Mouse (Mus musculus) cerebellum, adult 18-20 months (tissue): Measurements from ENCODE around the gene Acad9.

Experiments
- DNase-seq, 2 experiments: peaks; one replicate each; pipeline ENCODE4 v3.0.0; 2021

The Acad9 gene

DNA sequence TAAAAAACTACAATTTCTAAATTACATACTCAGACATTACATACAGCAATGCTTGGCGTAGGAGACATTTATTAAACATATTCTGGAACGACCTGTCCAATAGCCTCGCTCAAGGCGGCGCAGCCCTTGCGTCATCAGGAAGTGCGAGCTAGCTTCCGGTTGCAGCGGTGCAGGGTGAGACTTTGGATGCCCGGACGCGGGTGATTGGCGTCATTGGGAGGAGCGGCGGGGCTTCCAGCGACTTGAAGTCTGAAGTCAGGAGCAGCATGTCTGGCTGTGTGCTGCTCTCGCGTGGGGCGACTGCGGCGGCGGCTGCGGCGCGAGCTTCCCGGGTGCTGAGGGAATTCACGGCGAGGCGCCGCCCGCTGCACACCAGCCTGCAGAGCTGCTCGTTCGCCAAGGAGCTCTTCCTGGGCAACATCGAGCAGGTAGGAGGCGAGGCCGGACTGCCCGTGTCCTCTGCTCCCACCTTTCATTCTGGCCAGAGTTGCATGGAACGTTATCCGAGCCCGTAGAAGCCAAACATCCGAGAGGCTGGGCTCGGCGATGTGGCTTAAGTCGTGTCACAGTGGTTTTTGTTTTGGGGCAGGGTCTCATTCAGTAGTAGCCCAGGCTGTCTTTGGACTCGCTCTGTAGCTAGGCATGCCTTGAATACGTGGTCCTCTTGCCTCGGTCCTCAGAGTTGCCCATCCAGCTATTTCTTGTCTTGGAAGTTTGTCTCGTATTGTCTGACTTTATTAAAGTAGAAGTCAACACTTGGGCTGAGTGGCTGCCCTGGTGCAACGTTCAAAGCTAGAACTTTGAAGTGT is at the start of gene Acad9:
Gene Acad9, plus strand, starts transcription at position 137 of the 809 bp plus-strand sequence.
- peak; percentile 95 to 96 for DNase-seq

DNA sequence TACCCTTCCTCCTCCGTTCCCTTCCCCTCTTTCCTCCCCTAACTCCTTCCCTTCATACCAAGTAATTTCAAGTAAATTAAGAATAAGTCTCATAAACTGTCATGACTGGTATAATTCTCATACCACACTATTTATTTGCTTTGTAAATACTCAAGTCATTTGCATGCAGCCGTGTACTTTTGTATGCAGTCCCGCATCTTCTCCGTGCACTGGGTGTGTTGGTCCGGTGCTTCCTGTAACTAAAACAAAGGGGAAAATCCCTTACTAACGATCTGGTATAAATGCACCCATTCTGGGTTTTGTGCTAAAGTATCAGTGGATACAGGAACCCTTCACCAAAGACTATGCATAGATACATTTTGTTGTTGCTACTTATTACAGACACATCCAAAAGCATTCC is 40.0 kb upstream of the Acad9 start:
- DNase-seq = no peak

DNA sequence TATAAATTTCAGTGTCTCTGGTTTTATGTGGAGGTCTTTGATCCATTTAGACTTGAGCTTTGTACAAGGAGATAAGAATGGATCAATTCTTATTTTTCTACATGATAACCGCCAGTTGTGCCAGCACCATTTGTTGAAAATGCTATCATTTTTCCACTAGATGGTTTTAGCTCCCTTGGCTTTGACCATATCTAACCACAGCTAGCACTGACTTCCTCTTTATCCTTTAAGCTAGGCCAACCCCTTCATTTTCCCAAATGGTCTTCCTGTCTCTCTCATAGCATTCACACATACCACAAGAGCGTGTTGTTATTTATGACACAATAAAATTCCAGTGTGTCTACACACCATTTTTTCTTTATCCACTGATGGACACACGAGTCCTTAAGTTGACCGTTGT is 35.8 kb upstream of the Acad9 start:
- no peak for DNase-seq

DNA sequence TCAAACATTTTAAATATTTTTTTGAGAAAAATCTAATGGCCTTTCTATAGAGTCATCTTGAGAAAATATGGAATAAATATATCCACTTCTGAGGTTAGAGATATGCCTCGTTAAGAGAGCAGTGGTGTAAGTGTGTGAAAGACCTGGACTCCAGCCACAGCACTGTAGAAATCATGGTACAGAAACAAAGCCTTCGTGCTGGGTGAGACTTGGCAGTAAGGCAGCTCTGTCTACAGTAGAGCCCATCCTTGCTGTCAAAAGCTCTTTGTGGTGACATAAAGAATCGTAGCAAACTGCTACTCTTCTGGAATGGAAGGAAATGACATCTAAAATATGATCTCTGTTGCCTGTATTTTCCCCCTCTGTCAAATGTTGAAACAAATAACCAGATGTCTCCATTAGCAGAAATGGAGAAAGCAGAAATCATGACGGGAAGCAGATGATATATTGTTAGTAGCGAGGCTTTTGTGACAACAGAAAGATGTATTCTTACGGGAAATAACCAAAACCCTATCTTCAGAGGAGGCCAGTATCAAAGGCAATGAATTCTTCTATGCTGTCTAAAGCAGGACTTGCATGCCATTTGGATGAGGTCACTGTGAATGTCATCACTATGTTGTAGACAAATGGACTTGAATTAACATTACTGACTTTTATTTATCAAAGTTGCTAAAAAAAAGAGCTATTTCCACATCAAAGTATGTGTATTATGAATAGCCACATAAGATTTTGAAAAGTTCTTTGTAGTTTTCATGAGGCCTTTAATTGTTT is 33.9 kb upstream of the Acad9 start:
- DNase-seq = no peak

DNA sequence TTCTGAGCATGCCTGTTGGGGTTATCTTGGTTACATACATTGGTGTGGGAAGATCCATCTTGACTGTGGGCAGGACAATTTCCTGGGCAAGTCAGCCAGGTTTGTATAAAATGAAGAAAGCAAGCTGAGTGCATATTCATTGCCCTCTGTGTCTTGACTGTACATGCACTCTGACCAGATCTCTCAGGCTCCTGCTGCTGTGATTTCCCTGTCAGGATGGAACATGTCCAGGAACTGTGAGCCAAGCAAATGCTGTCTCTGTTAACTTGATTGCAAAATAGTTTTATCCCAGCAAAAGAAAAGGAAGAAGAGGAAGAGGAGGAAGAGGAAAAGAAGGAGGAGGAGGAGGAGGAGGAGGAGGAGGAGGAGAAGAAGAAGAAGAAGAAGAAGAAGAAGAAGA is 21.3 kb upstream of the Acad9 start:
- no peak for DNase-seq

DNA sequence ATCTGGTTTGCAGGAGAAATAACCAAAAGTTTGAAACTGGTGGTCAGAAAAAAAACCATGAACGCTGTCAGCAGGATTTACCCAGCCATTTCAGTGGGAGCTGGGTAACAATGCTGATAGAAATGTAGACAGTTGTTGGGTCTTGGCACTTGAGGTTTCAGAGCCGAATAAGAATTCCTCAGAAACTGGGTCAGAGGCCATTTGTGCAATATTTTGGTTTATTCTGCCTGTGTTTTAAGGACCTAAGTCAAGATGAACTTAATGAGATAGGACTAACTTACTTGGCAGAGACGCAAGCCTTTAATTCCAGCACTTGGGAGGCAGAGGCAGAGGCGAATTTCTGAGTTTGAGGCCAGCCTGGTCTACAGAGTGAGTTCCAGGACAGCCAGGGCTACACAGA is 20.7 kb upstream of the Acad9 start:
- DNase-seq = no peak

DNA sequence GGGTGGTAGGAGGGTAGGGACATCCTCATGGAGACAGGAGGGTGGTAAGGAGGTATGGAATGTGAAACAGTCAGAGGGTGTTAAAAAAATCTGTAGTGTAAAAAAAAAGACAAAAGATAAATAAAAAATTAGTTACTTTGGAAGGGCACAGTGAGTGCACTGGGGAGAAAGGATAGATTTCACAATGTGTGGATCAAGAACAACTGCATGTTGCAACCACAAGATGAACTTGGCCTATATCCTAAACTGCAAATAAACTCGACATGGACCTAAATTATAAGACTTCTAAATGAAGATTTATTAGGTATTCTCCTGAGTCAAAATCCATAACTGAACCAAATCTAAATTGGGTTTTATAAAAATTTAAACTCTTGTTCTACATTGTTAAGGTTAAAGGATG is 16.7 kb upstream of the Acad9 start:
- no peak for DNase-seq

DNA sequence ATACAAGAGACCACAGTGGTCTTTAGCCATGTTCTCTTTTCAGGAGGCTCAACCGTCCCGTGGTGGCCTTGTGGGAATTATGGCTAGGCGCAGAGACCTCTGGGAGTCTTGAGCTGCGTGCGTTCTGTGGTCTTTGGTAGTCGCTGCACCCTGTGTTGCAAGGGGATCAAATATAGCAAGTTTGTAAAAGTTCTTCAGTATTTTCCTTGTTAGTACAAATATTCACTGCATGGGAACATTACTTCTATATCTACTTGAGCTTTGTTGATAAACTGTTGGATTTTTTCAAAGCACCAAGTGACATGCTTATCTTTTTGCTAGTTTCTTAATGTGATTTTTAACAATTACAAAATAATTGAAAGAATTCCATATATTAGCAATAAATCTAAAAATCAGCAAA is 12.3 kb upstream of the Acad9 start, which contains the start of gene Ccdc144b:
Gene Ccdc144b, minus strand, starts transcription at position 101 of the 400 bp plus-strand sequence.
- no peak for DNase-seq

DNA sequence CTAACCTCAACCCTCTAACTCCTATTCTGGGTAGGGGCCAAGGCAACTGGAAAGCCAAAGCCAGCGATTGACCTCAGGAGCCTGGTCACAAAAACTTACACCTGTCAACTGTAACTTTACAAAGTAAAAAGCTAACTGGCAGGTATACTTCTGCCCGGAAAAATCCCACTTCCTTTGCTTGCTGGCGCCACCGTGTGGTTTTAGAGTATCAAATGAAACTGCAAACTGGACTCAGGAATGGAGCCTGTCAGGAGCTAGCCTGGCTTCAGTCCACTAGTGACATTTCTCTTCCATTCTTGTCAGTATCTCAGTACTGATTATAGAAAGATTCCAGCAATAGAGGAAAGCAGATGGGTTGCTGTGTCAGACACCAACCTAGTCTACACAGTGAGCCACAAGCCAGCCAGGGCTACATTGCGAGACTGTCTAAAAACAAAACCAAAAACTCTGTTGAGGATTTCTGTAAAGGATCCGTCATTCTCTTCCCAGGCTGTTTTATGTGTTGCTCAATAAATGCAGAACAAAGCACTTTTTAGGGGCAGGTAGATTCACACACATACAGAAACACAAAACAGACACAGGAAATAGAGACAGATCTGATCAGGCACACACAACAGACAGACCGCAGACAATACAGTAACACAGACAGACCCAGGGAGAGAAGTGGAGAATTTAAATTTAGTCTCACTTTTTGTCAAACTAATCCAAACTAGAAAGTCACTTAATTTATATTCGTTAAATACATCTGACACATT is 5.5 kb upstream of the Acad9 start:
- peak; percentile 58 to 61 for DNase-seq

DNA sequence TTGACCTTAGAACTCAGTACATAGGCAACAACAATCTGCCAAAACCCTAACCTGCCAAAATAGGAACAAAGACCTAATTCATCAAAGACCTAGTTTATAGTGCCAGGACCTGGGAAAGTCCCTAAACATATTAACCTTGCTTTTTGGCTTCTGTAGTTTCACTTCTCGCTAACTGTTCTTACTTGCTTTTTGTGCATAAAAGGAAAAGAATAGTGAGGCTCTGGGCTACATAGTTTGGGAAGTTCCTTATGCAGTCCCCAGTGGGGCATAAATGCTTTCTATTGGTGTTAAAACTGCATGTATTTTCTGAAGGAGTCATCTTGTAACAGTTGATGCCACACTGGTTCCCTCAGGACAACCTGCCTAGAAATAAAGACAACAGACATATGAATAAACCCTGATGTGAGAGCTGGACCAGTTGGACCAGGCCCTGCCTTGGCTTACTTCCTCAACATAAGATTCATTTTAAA is 1.2 kb upstream of the Acad9 start:
- DNase-seq = no peak

DNA sequence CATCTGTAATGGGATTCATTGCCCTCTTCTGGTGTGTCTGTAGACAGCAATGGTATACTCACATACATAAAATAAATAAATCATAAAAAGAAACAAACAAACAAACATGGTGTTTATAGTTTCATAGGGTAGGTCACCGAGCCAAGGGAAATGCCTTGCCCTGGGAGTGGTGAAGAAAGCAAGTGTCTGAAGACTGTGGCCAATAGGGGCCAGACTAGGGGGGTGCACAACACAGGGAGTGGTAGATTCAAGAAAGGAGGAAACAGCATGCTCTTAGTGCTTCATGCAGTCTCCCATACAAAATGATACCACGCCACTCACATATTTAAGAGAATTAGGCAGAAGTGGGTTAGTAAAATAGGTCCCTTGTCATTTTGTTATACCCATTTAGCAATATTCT is 613 bp upstream of the Acad9 start:
- DNase-seq = peak in 1 of 2 experiments; percentile 8

DNA sequence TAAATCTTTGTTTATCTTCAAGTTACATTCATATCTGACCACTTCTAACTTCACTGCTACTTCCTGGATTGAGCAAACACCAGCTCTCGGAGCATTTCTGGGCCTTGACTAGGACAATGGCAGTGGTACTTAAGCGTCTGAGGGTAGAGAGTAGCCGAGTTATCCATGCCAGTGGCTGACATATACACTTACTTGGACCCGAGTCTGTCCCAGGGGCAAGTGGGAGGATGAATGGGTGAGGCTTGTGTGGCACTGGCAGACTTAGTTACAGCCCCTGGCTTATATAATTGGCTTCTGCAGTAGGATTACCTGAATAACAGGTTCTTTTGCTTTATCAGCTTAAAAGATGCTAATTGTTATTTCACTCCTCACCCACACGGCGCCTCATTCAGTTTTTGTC is 2.0 kb downstream of the Acad9 start:
- DNase-seq = no peak

DNA sequence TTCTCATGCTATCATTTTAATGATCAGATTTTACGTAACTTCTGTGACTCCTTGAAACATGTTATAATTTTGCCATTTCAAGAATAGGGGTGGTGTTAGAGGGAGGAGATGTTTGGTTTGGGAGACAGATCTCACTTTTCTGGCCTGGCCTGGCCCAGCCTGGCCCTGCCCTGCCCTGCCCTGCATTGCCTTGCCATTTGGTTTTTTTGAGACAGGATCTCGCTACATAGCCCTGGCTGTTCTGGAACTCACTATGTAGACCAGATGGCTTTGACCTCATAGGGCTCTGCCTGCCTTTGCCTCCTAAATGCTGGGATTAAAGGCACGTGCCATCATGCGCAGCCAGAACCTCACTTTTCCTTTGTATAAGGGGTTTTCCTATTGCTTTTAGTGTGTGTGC is 4.7 kb downstream of the Acad9 start:
- no peak for DNase-seq

DNA sequence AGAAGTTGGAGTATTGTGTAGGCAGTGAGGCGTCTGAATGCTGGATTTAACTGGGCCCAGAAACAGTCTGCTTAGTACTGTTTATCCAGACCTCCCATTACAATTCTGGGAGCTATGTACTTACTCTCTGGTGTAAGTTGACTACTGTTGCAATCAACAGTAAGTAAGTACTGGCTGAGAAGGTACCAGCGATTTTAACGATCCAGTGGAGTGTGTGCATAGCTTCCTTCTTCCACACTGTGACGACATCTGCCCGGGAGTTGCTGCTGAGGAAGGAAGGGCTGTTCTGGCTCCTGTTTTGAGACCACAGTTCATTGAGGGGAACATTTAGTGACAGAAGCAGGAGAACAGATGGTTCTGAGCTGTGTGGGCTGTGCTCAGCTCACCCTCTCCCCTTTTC is 5.3 kb downstream of the Acad9 start:
- no peak for DNase-seq

DNA sequence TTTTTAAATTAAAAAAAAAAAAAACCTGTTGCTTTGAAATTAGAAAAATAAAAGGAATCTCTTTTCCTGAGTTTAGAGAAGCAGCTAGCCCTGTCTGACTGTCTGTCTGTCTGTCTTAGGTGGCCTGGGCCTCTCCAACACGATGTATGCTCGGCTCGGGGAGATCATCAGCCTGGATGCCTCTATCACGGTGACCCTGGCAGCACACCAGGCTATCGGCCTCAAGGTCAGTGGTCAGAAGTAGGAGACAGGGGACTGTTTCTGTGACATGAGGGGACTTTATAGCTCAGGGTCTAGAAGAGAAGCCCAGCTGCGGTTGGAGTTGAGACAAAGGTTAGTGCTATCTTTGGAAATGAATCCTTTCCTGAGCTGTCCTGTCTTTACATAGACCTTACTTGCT is 8.5 kb downstream of the Acad9 start:
- DNase-seq = no peak

DNA sequence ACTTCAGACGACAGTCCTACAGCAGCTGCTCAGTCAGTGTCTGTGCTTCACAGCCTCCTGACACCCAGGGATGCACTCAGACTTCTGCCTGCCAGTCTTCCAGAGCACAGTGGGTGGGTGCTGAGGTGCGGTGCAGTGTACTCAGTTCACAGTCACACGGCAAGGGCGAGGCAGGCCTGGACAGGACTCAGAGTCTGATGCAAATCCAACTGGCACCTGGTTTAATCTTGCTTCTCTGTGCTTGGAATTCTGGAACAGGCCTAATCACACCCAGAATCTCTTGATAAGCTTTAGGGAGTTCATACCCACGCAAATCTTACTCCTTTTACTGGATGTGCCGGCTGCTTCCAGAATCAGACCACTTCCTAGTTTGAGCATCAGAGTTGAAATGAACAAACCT is 9.7 kb downstream of the Acad9 start:
- no peak for DNase-seq

DNA sequence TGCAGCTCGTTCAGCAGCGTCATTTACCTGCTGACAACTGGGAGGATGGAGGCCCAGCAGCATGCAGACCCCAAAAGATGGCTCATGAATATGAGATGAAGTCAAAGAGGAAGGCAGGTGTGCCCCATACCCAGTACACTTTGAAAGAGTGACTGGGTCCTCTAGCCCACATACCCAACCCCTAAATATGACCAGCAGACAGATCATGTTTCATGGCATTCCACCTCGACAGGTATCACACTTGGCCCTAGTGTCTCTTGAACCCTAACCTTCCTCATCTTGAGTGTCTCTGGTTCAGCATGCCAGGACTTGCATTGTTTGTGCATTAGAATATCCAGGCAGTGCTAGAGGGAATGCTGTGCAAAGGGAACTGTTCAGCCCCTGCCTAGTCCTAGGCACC is 11.6 kb downstream of the Acad9 start:
- no peak for DNase-seq

DNA sequence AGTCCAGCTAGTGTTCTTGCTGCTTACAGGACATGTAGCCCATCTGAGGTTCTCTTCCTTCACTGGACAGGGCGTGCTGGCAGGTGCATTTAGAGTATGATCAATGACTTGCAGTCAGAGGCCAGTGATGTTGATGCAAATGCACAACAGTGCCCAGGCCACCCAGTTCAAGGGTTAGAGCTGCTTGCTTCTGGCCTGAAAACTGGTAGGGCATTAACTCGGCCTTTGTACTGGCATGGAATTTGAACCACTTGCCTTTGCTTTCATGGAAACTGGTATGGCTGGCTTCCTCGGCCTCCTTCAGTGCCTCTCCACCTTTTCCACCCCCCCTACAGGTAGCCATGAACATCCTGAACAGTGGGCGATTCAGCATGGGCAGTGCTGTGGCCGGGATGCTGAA is 14.1 kb downstream of the Acad9 start:
- no peak for DNase-seq

DNA sequence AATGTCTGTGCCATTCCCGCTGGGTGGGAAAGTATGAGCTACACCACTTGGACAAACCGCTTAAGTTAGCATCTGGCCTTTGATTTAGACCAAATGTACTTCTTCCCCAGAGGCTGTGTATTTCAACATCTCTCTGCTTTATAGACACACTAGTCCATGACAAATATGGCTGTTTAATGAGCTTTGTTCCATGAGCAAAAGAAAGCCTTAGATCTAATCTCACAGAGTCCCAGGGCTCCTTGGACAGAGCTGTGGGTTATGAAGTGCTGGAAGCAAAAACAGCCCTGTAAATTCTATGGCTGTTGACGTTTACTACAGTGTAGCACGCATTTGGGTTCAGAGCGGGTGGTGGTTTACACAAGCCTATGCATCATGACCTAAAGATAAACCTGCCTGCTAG is 15.0 kb downstream of the Acad9 start:
- no peak for DNase-seq

DNA sequence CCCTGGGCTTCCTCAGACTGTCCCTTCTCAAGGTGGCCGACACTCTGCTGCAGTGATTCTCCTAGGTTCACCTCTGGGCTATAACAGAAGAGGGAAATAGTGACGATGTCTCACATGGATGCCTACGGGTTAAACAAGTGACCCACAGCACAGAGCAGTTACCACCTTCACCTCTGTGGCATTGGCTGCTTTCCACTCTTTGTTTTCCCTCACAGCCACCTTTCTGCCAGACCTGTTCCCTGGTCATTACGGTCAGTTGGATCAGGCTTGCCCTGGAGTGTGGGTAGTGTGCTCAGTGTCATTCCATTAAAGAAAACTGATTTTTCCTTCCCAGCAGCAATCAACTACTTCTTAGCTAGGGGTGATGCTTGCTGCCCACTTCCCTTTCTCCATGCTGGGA is 17.1 kb downstream of the Acad9 start:
- DNase-seq = no peak

DNA sequence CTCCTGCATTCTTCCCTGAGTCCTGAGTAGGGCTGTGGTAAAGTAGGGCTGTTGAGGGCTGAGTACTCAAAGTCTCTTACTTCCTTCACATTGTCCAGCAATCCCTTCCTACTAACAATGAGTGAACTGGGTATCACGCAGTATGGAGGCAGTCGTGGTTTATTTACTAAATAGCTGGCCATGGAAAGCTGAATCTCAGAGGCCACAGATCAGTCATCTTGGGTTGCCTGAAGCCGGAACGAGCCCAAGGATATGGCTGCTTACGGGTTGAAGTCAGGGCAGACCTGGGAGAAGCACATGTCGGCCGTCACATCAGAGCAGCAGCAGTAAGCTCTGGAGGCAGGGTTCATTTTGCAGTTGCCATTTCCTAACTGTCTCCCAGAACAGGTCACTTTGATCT is 17.6 kb downstream of the Acad9 start:
- DNase-seq = no peak

DNA sequence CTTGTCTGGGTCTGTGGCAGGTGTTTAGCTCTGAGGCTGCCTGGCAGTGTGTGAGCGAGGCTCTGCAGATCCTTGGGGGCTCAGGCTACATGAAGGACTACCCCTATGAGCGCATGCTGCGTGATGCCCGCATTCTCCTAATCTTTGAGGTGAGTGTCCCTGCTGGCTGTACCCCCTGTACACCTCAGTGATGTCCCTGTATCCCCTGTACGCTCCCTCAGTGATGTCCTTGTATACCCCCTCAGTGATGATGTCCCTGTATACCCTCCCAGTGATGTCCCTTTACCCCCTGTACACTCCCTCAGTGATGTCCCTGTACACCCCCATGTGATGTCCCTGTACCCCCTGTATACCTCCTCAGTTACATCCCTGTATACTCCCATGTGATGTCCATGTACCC is 19.6 kb downstream of the Acad9 start:
- no peak for DNase-seq

DNA sequence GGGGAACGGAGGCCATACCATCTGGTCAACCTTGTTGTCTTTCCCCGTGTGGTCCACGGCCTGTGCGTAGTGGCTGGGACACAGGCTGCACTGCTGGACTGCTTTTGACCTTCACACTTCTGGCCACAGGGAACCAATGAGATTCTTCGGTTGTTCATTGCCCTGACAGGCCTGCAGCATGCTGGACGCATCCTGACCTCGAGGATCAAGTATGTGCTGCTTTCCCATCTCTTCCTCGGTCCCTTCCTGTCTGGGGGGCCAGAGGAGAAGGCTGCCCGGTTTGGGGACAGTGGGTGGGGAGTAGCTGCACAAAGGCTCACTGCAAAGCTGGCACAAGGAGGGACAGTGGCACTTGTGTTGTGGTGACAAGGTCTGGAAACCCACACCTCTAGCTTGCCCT is 21.8 kb downstream of the Acad9 start:
- no peak for DNase-seq

DNA sequence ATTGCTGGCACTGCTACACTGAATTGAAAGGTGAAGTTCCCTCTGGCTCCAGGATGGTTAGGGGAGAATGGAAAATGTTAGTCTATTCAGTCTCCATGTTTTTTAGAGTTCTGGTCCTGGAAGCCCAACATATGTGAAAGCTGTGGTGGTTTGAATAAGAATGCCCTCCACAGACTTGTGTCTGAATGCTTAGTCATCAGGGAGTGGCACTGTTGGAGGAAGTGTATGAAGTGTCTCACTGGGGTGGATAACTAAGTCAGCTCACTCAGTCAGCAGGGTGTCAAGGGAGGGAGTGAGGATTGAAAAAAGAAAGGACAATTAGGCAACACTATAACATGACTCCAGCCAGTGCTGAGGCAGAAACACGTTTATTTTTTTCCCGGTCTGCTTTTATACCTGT is 29.6 kb downstream of the Acad9 start:
- no peak for DNase-seq
